Mouse (Mus musculus): ENCODE measurements around the gene Gm20772.
"Not testable (repeated sequence)": the region's sequence is repeated elsewhere in the genome, so short reads cannot be mapped to it uniquely, and the experiment has no call there.

Gene Gm20772

DNA sequence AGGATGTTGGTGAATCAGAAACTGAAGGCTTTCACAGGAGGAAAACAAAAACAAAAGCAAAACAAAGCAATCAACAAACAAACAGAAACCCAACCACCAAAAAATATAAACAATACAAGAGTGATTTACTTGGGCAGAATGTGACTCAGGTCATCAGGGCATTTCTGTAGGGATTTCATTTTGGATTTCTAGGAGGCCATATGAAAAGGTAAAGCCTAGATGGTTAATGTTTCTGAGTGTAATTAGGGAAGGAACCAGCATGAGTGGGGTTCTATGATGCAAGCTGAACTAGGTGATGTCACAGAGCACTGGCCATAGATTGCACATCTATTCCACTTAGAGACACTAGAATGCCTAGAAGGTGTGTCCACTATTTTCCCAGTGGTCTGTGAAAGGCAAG, at the start of gene Gm20772, which contains the start of gene Gm20831:
Gene Gm20772 (plus strand): TSS at position 301 of the 400 bp plus-strand sequence.
Gene Gm20831 (plus strand): TSS at position 301 of the 400 bp plus-strand sequence.
- not testable (repeated sequence) for DNase-seq

DNA sequence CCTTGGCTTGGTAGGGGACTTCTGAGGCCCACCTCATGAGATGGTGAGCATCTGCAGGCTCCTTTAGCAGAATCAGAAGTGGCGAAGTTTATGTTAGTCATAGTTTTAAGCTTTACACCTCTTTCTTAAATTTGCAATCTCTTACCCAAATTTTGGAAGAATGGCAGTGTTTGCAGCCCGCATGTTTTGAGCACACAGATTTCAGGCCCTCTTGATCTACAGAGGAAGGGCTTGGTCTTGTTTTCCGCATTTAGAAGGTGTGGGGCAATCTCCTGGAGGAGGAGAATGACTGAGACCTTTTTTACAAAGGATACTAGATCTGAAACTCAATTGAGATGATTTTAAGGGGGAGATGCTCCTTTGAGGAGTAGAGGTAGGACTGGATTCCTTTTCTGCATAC, 28.4 kb upstream of the Gm20772 start, which contains the start of gene Gm21904:
Gene Gm21904 (minus strand): TSS at position 101 of the 400 bp plus-strand sequence.
- DNase-seq = not testable (repeated sequence)
